Mouse (Mus musculus): ENCODE data around the gene Ankk1.

Gene Ankk1

GRCm38 (mm10) chr9:49426921-49427320 is at the start of gene Ankk1:
TSS of gene Ankk1 (minus strand) at chr9:49427021.
- no peak for DNase-seq (ENCODE audit: low spot score)

- no peak for DNase-seq (ENCODE audit: low spot score)
Observed at GRCm38 (mm10) chr9:49472126-49472525, 45.3 kb upstream of the Ankk1 start.

GRCm38 (mm10) chr9:49470946-49471345 is 44.1 kb upstream of the Ankk1 start:
- DNase-seq (ENCODE audit: low spot score) = no peak

- no peak for DNase-seq (ENCODE audit: low spot score)
Observed at GRCm38 (mm10) chr9:49470006-49470405, 43.2 kb upstream of the Ankk1 start.

- no peak for DNase-seq (ENCODE audit: low spot score)
Observed at GRCm38 (mm10) chr9:49456136-49456535, 29.3 kb upstream of the Ankk1 start.

GRCm38 (mm10) chr9:49452396-49452795 is 25.6 kb upstream of the Ankk1 start:
- DNase-seq (ENCODE audit: low spot score) = no peak

GRCm38 (mm10) chr9:49450491-49450890 is 23.7 kb upstream of the Ankk1 start:
- DNase-seq (ENCODE audit: low spot score) = no peak

GRCm38 (mm10) chr9:49442621-49443020 is 15.8 kb upstream of the Ankk1 start:
- no peak for DNase-seq (ENCODE audit: low spot score)

- no peak for DNase-seq (ENCODE audit: low spot score)
Observed at GRCm38 (mm10) chr9:49427478-49427877, 657 bp upstream of the Ankk1 start.

- DNase-seq (ENCODE audit: low spot score) = no peak
Observed at GRCm38 (mm10) chr9:49425585-49425984, 1.2 kb downstream of the Ankk1 start.

- DNase-seq (ENCODE audit: low spot score) = no peak
Observed at GRCm38 (mm10) chr9:49423866-49424265, 3.0 kb downstream of the Ankk1 start.

GRCm38 (mm10) chr9:49410621-49411020 is 16.2 kb downstream of the Ankk1 start:
- DNase-seq (ENCODE audit: low spot score) = no peak

- no peak for DNase-seq (ENCODE audit: low spot score)
Observed at GRCm38 (mm10) chr9:49407028-49407427, 19.8 kb downstream of the Ankk1 start.

GRCm38 (mm10) chr9:49403711-49404110 is 23.1 kb downstream of the Ankk1 start:
- no peak for DNase-seq (ENCODE audit: low spot score)

- DNase-seq (ENCODE audit: low spot score) = no peak
Observed at GRCm38 (mm10) chr9:49396006-49396405, 30.8 kb downstream of the Ankk1 start.

GRCm38 (mm10) chr9:49392242-49392641 is 34.6 kb downstream of the Ankk1 start:
- DNase-seq (ENCODE audit: low spot score) = no peak

- no peak for DNase-seq (ENCODE audit: low spot score)
Observed at GRCm38 (mm10) chr9:49386119-49386518, 40.7 kb downstream of the Ankk1 start.

- no peak for DNase-seq (ENCODE audit: low spot score)
Observed at GRCm38 (mm10) chr9:49385301-49385700, 41.5 kb downstream of the Ankk1 start.

- no peak for DNase-seq (ENCODE audit: low spot score)
Observed at GRCm38 (mm10) chr9:49384855-49385254, 42.0 kb downstream of the Ankk1 start.

- no peak for DNase-seq (ENCODE audit: low spot score)
Observed at GRCm38 (mm10) chr9:49384041-49384440, 42.8 kb downstream of the Ankk1 start.

GRCm38 (mm10) chr9:49379962-49380361 is 46.9 kb downstream of the Ankk1 start:
- no peak for DNase-seq (ENCODE audit: low spot score)

- DNase-seq (ENCODE audit: low spot score) = no peak
Observed at GRCm38 (mm10) chr9:49373946-49374345, 52.9 kb downstream of the Ankk1 start.

- DNase-seq (ENCODE audit: low spot score) = no peak
Observed at GRCm38 (mm10) chr9:49365763-49366162, 61.1 kb downstream of the Ankk1 start.
